Mouse (Mus musculus) kidney, adult 9 months (tissue): Measurements from ENCODE around the gene Apom.

ENCODE experiments used
- DNase-seq: peaks from one replicate; pipeline ENCODE4 v3.0.0; 2022

Gene Apom

GRCm38 (mm10) chr17:35131500-35132173 lies at the start of gene Apom:
Apom (minus strand) TSS chr17:35132050.
- DNase-seq, result peak; percentile 70

- no peak for DNase-seq
Observed at GRCm38 (mm10) chr17:35180093-35180492, 48.2 kb upstream of the Apom start.

GRCm38 (mm10) chr17:35178528-35178927 lies 46.7 kb upstream of the Apom start:
- DNase-seq, result peak; percentile 82

- no peak for DNase-seq
Observed at GRCm38 (mm10) chr17:35175968-35176367, 44.1 kb upstream of the Apom start, which contains the start of gene Aif1. Aif1 (minus strand) TSS chr17:35176068.

- no peak for DNase-seq
Observed at GRCm38 (mm10) chr17:35175382-35175781, 43.5 kb upstream of the Apom start.

- DNase-seq, result no peak
Observed at GRCm38 (mm10) chr17:35174201-35174977, 42.5 kb upstream of the Apom start.

GRCm38 (mm10) chr17:35173329-35173728 lies 41.5 kb upstream of the Apom start:
- no peak for DNase-seq

- no peak for DNase-seq
Observed at GRCm38 (mm10) chr17:35172445-35173234, 40.8 kb upstream of the Apom start.

- DNase-seq, result peak; percentile 51
Observed at GRCm38 (mm10) chr17:35168541-35169207, 36.8 kb upstream of the Apom start.

GRCm38 (mm10) chr17:35167794-35168193 lies 35.9 kb upstream of the Apom start:
- no peak for DNase-seq

GRCm38 (mm10) chr17:35166352-35167035 lies 34.6 kb upstream of the Apom start:
- DNase-seq, result peak; percentile 88

GRCm38 (mm10) chr17:35165451-35166155 lies 33.8 kb upstream of the Apom start:
- DNase-seq, result peak; percentile 40

GRCm38 (mm10) chr17:35164568-35165450 lies 33.0 kb upstream of the Apom start, which contains the start of gene Prrc2a:
Prrc2a (minus strand) TSS chr17:35164897.
- DNase-seq, result peak; percentile 99

GRCm38 (mm10) chr17:35164218-35164567 lies 32.3 kb upstream of the Apom start:
- peak; percentile 49 for DNase-seq

GRCm38 (mm10) chr17:35163326-35164081 lies 31.7 kb upstream of the Apom start:
- peak; percentile 39 for DNase-seq

GRCm38 (mm10) chr17:35162730-35163129 lies 30.9 kb upstream of the Apom start:
- DNase-seq, result peak; percentile 66

- DNase-seq, result no peak
Observed at GRCm38 (mm10) chr17:35162121-35162520, 30.3 kb upstream of the Apom start.

GRCm38 (mm10) chr17:35161421-35161820 lies 29.6 kb upstream of the Apom start:
- DNase-seq, result no peak

- DNase-seq, result no peak
Observed at GRCm38 (mm10) chr17:35159638-35160037, 27.8 kb upstream of the Apom start.
